Comparison of ENCODE assay signal across 8 mouse cellular contexts in the genomic region with DNA sequence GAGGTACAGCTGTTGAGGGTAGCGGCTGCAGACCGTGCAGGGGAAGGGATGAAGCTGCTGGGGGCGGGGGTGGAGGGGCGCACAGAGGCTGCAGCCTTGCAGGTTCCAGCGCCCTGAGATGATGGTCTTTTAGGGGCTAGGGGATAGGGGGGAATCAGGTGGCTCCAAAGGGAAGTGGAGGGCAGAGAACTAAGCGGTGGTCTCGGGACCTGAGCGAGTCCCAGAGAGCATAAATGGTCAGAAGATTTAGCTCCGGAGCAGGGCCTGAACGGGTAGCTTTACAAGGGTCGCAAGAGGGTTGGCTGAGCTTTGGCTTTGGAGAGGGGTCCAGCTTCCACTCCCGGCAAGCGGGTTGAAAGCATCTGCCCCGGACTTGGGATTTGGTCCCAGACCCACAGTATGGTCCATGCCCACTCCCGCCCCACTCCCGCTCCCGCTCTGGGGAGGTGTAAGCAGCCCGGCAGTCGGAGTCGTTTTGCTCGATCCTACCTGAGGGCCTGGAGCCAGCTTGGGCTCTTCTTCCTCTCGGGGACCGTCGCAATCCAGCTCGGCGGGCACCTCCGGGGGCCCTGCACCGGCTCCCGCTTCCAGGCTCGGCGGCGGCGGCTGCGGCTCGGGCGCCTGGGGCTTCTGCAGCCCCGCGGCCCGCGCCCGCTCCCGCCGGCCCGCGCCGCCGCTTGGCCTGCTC. TPM values are rescaled to one million over a fixed set of nuclear protein-coding genes. Genes with fewer than 3 reads are reported as not detected.
DNase-seq lines count a peak whose midpoint lies in the region; ATAC-seq and TF ChIP-seq lines count a peak whose summit lies in the region.

No protein-coding gene starts in this region.

- ATAC-seq in megakaryocyte-erythroid progenitor cell, adult 5-6 weeks (replicated peaks; ENCODE audit: low FRiP score, low TSS enrichment, poor library complexity, severe bottlenecking): peak; percentile 31; the same call in 1 of the 2 replicates
- ATAC-seq in stomach, postnatal 0 days (ENCODE audit: low FRiP score, low TSS enrichment): peak; percentile 72

- WGBS in stomach, postnatal 0 days: under 1% methylated on average over 46 of the region's 47 CpGs

- H3K4me1 ChIP-seq in embryonic fibroblast, embryonic 13.5 days (ENCODE audit: control insufficient read depth, insufficient read depth, low read length): peaks cover 7% of the 10 kb centered on the region; the same call in 1 of the 2 replicates
- H3K4me1 ChIP-seq in stomach, postnatal 0 days (replicated peaks; ENCODE audit: control insufficient read depth, insufficient read depth): peaks cover 4% of the 10 kb centered on the region; the same call in 1 of the 2 replicates

- intact Hi-C loops in heart, postnatal 10 days (cut with DNase I): loop anchor here (2.0 kb wide), 1 partner anchor 32 kb away; no protein-coding TSS in a partner anchor

- peak overlapping the region; percentile 50 for H3K27ac ChIP-seq in embryonic fibroblast, embryonic 13.5 days (ENCODE audit: insufficient read depth, low read length)
- H3K27ac ChIP-seq in stomach, postnatal 0 days (replicated peaks): peak overlapping the region; percentile 92

- TF ChIP-seq EP300 in stomach, postnatal 0 days (optimal IDR thresholded peaks at IDR 0.05): no peak

- no peaks in the 10 kb centered on the region; the same call in 1 of the 2 replicates for H3K36me3 ChIP-seq in stomach, postnatal 0 days (ENCODE audit: control insufficient read depth, insufficient read depth, low read length)

- peak; percentile 21 for DNase-seq in layer of hippocampus, adult 11-12 months (ENCODE audit: low spot score)
- DNase-seq in layer of hippocampus, adult 9-10 months (ENCODE audit: low spot score): no peak
- DNase-seq in adrenal gland, postnatal 4 days (ENCODE audit: low spot score in 2 of 2): peak; percentile 14 to 16
- DNase-seq in heart, postnatal 10 days: peak; percentile 54 to 60
- peak; percentile 51 to 64 for DNase-seq in layer of hippocampus, postnatal 10 days (ENCODE audit: low spot score in 2 of 2)
- DNase-seq in stomach, postnatal 0 days (ENCODE audit: low spot score): peak; percentile 62

- no peak for TF ChIP-seq CTCF in embryonic fibroblast, embryonic 13.5 days (IDR thresholded peaks at IDR 0.05; ENCODE audit: borderline replicate concordance, insufficient read depth, low read length)
- no peak for TF ChIP-seq CTCF in stomach, postnatal 0 days (IDR thresholded peaks at IDR 0.05; ENCODE audit: low read depth)

- no peaks in the 10 kb centered on the region for H3K27me3 ChIP-seq in stomach, postnatal 0 days (ENCODE audit: control insufficient read depth, insufficient read depth, low read length)

- H3K4me3 ChIP-seq in embryonic fibroblast, embryonic 13.5 days (ENCODE audit: insufficient read depth, low read length): peak overlapping the region; percentile 86
- peak overlapping the region; percentile 94 for H3K4me3 ChIP-seq in stomach, postnatal 0 days (ENCODE audit: low read depth, low read length)

- peak overlapping the region; percentile 92 for H3K9ac ChIP-seq in stomach, postnatal 0 days (ENCODE audit: low read length)

- H3K9me3 ChIP-seq in stomach, postnatal 0 days (ENCODE audit: control insufficient read depth, low read length): no peaks in the 10 kb centered on the region

- H3K4me2 ChIP-seq in stomach, postnatal 0 days (replicated peaks; ENCODE audit: low read depth): peak overlapping the region; percentile 90

- TF ChIP-seq POLR2A in embryonic fibroblast, embryonic 13.5 days (IDR thresholded peaks at IDR 0.05; ENCODE audit: low read depth, low read length): no peak

RNA-seq across cellular contexts. Expression of gene Fam193b, which starts 0.5 kb away (rescaled TPM):
- total RNA-seq in adrenal gland, postnatal 4 days (2021): 10 to 100 TPM; 61.6 to 76.7 TPM
- 20.9 and 24.5 TPM in 2 replicates for polyA plus RNA-seq in embryonic fibroblast, embryonic 13.5 days (2011; ENCODE audit: insufficient read length, low read depth, missing spikeins)
- 10 to 100 TPM; 22.8 to 24.2 TPM for total RNA-seq in heart, postnatal 10 days (2021)
- total RNA-seq in layer of hippocampus, postnatal 10 days (2021): 10 to 100 TPM; 61.9 to 82.4 TPM
- total RNA-seq in megakaryocyte-erythroid progenitor cell, adult 5-6 weeks (2014; fragmentation: Nextera tagmentation): 49.7 and 72.9 TPM in 2 replicates
- 17.9 and 22.9 TPM in 2 replicates for total RNA-seq in megakaryocyte-erythroid progenitor cell, adult 5-6 weeks (2017)
- polyA plus RNA-seq in stomach, postnatal 0 days (2015; fragmentation: Nextera tagmentation; extraction: Ambion mirVana): 10.2 and 11.1 TPM in 2 replicates

RNA-seq across cellular contexts. Expression of gene Tmed9, which starts 3.1 kb away (rescaled TPM):
- total RNA-seq in adrenal gland, postnatal 4 days (2021): 100 to 1,000 TPM; 167 to 169 TPM
- 228 and 231 TPM in 2 replicates for polyA plus RNA-seq in embryonic fibroblast, embryonic 13.5 days (2011; ENCODE audit: insufficient read length, low read depth, missing spikeins)
- 100 to 1,000 TPM; 104 to 106 TPM for total RNA-seq in heart, postnatal 10 days (2021)
- 100 to 1,000 TPM; 127 to 128 TPM for total RNA-seq in layer of hippocampus, postnatal 10 days (2021)
- 65.7 and 68.8 TPM in 2 replicates for total RNA-seq in megakaryocyte-erythroid progenitor cell, adult 5-6 weeks (2014; fragmentation: Nextera tagmentation)
- 145 and 158 TPM in 2 replicates for total RNA-seq in megakaryocyte-erythroid progenitor cell, adult 5-6 weeks (2017)
- polyA plus RNA-seq in stomach, postnatal 0 days (2015; fragmentation: Nextera tagmentation; extraction: Ambion mirVana): 123 and 136 TPM in 2 replicates

RNA-seq across cellular contexts. Expression of gene B4galt7, which starts 29.3 kb away (rescaled TPM):
- 10 to 100 TPM; 16.5 to 18.8 TPM for total RNA-seq in adrenal gland, postnatal 4 days (2021)
- polyA plus RNA-seq in embryonic fibroblast, embryonic 13.5 days (2011; ENCODE audit: insufficient read length, low read depth, missing spikeins): 16.4 and 18.7 TPM in 2 replicates
- 10 to 100 TPM; 11.2 to 12.2 TPM for total RNA-seq in heart, postnatal 10 days (2021)
- total RNA-seq in layer of hippocampus, postnatal 10 days (2021): 10 to 100 TPM; 23.1 to 23.8 TPM
- 8.2 and 9.4 TPM in 2 replicates for total RNA-seq in megakaryocyte-erythroid progenitor cell, adult 5-6 weeks (2014; fragmentation: Nextera tagmentation)
- 9.8 and 16.3 TPM in 2 replicates for total RNA-seq in megakaryocyte-erythroid progenitor cell, adult 5-6 weeks (2017)
- polyA plus RNA-seq in stomach, postnatal 0 days (2015; fragmentation: Nextera tagmentation; extraction: Ambion mirVana): 15.9 and 16.0 TPM in 2 replicates

RNA-seq across cellular contexts. Expression of gene Ddx41, which starts 34.0 kb away (rescaled TPM):
- 10 to 100 TPM; 54.0 to 57.4 TPM for total RNA-seq in adrenal gland, postnatal 4 days (2021)
- 23.9 and 26.2 TPM in 2 replicates for polyA plus RNA-seq in embryonic fibroblast, embryonic 13.5 days (2011; ENCODE audit: insufficient read length, low read depth, missing spikeins)
- total RNA-seq in heart, postnatal 10 days (2021): 10 to 100 TPM; 17.5 to 18.2 TPM
- 10 to 100 TPM; 36.9 to 46.6 TPM for total RNA-seq in layer of hippocampus, postnatal 10 days (2021)
- total RNA-seq in megakaryocyte-erythroid progenitor cell, adult 5-6 weeks (2014; fragmentation: Nextera tagmentation): 55.0 and 56.4 TPM in 2 replicates
- 58.9 and 64.3 TPM in 2 replicates for total RNA-seq in megakaryocyte-erythroid progenitor cell, adult 5-6 weeks (2017)
- 24.2 and 25.6 TPM in 2 replicates for polyA plus RNA-seq in stomach, postnatal 0 days (2015; fragmentation: Nextera tagmentation; extraction: Ambion mirVana)

RNA-seq across cellular contexts. Expression of gene Dok3, which starts 41.3 kb away (rescaled TPM):
- 1 to 10 TPM; 2.6 to 4.7 TPM for total RNA-seq in adrenal gland, postnatal 4 days (2021)
- 0.60 and 0.79 TPM in 2 replicates for polyA plus RNA-seq in embryonic fibroblast, embryonic 13.5 days (2011; ENCODE audit: insufficient read length, low read depth, missing spikeins)
- total RNA-seq in heart, postnatal 10 days (2021): 1 to 10 TPM; 1.7 to 1.8 TPM
- total RNA-seq in layer of hippocampus, postnatal 10 days (2021): 1 to 10 TPM; 5.0 to 6.5 TPM
- total RNA-seq in megakaryocyte-erythroid progenitor cell, adult 5-6 weeks (2014; fragmentation: Nextera tagmentation): 1.5 and 2.2 TPM in 2 replicates
- total RNA-seq in megakaryocyte-erythroid progenitor cell, adult 5-6 weeks (2017): 1.8 and 2.9 TPM in 2 replicates
- polyA plus RNA-seq in stomach, postnatal 0 days (2015; fragmentation: Nextera tagmentation; extraction: Ambion mirVana): 1.0 and 1.3 TPM in 2 replicates
